Mouse (Mus musculus) CD4-positive, CD25-positive, alpha-beta regulatory T cell, adult 2 months (primary cell): ENCODE results near the gene Card6.
A peak's percentile ranks its signal among the peaks of the same experiment; 100 is the strongest.
"Not testable (repeated sequence)": the region's sequence is repeated elsewhere in the genome, so short reads cannot be mapped to it uniquely, and the experiment has no call there.

Source experiments
- DNase-seq: peaks from one replicate; pipeline ENCODE4 v3.0.0-alpha.2; 2012; ENCODE audit warnings: low read depth, low spot score

Gene Card6

GRCm38 (mm10) chr15:5130887-5131668, 22.7 kb upstream of the Card6 start:
- DNase-seq: not testable (repeated sequence)

- no peak for DNase-seq
Measured at GRCm38 (mm10) chr15:5129111-5129805, 20.9 kb upstream of the Card6 start.

GRCm38 (mm10) chr15:5128176-5128940, 20.0 kb upstream of the Card6 start:
- DNase-seq: no peak

GRCm38 (mm10) chr15:5127487-5127886, 19.1 kb upstream of the Card6 start:
- no peak for DNase-seq

- no peak for DNase-seq
Measured at GRCm38 (mm10) chr15:5126456-5126855, 18.1 kb upstream of the Card6 start.

- DNase-seq: no peak
Measured at GRCm38 (mm10) chr15:5121535-5122313, 13.4 kb upstream of the Card6 start.

GRCm38 (mm10) chr15:5119707-5120106, 11.4 kb upstream of the Card6 start:
- DNase-seq: no peak

GRCm38 (mm10) chr15:5119192-5119591, 10.9 kb upstream of the Card6 start:
- DNase-seq: no peak

- no peak for DNase-seq
Measured at GRCm38 (mm10) chr15:5118626-5119025, 10.3 kb upstream of the Card6 start.

GRCm38 (mm10) chr15:5117031-5117601, 8.8 kb upstream of the Card6 start:
- DNase-seq: peak; percentile 44

GRCm38 (mm10) chr15:5116270-5117030, 8.1 kb upstream of the Card6 start, which contains the start of gene Rpl37:
Rpl37 (plus strand) TSS chr15:5116645.
- peak; percentile 99 for DNase-seq

- DNase-seq: no peak
Measured at GRCm38 (mm10) chr15:5115173-5115572, 6.8 kb upstream of the Card6 start.

- peak; percentile 30 for DNase-seq
Measured at GRCm38 (mm10) chr15:5112651-5113050, 4.3 kb upstream of the Card6 start.

- no peak for DNase-seq
Measured at GRCm38 (mm10) chr15:5108655-5109040, 309 bp upstream of the Card6 start.

- peak; percentile 72 for DNase-seq
Measured at GRCm38 (mm10) chr15:5106293-5106692, 2.0 kb downstream of the Card6 start.

- DNase-seq: no peak
Measured at GRCm38 (mm10) chr15:5105891-5106290, 2.4 kb downstream of the Card6 start.

- no peak for DNase-seq
Measured at GRCm38 (mm10) chr15:5102312-5102711, 6.0 kb downstream of the Card6 start.

- no peak for DNase-seq
Measured at GRCm38 (mm10) chr15:5097376-5097775, 11.0 kb downstream of the Card6 start.

- DNase-seq: no peak
Measured at GRCm38 (mm10) chr15:5095534-5096301, 12.6 kb downstream of the Card6 start.

- DNase-seq: no peak
Measured at GRCm38 (mm10) chr15:5090131-5090530, 18.2 kb downstream of the Card6 start.
